Mouse (Mus musculus) heart, embryonic 10.5 days (tissue): ENCODE measurements at regions not wholly inside any gene's neighbourhood (a gene's known extent, or its start where the extent isn't known, plus 50 kb on each side); places are given as distances from the start of the nearest gene placed in this dataset.

ENCODE experiments used
- DNase-seq: peaks from one replicate; pipeline ENCODE4 v3.0.0-alpha.2; 2017; ENCODE audit warnings: low spot score
- H3K27ac ChIP-seq: fragments of 300-500 bp; sonication (generic); 2 replicates; pipeline ENCODE4 v1.5.1; 2016; ENCODE audit warnings: mild to moderate bottlenecking
- H3K27me3 ChIP-seq: fragments of 300-500 bp; sonication (generic); 2 replicates; pipeline ENCODE4 v1.6.1; 2016; ENCODE audit warnings: mild to moderate bottlenecking; ENCODE audit not compliant: poor library complexity, insufficient read depth, severe bottlenecking
- H3K36me3 ChIP-seq: fragments of 300-500 bp; sonication (generic); 2 replicates; pipeline ENCODE4 v1.6.1; 2016; ENCODE audit warnings: mild to moderate bottlenecking, moderate library complexity
- H3K4me1 ChIP-seq: fragments of 300-500 bp; sonication (generic); 2 replicates; pipeline ENCODE4 v1.6.1; 2016; ENCODE audit warnings: mild to moderate bottlenecking
- H3K4me3 ChIP-seq: fragments of 300-500 bp; sonication (generic); 2 replicates; pipeline ENCODE4 v1.5.1; 2016; ENCODE audit warnings: mild to moderate bottlenecking, moderate library complexity
- H3K9me3 ChIP-seq: fragments of 300-500 bp; sonication (generic); 2 replicates; pipeline ENCODE4 v1.6.1; 2016; ENCODE audit warnings: mild to moderate bottlenecking, moderate library complexity
- WGBS: fragments of 180-500 bp; shearing (Covaris S2); methylation state at CpG from one replicate; pipeline ENCODE4 v1.1.7; 2016; 5-methylcytosine and 5-hydroxymethylcytosine counted together

DNA sequence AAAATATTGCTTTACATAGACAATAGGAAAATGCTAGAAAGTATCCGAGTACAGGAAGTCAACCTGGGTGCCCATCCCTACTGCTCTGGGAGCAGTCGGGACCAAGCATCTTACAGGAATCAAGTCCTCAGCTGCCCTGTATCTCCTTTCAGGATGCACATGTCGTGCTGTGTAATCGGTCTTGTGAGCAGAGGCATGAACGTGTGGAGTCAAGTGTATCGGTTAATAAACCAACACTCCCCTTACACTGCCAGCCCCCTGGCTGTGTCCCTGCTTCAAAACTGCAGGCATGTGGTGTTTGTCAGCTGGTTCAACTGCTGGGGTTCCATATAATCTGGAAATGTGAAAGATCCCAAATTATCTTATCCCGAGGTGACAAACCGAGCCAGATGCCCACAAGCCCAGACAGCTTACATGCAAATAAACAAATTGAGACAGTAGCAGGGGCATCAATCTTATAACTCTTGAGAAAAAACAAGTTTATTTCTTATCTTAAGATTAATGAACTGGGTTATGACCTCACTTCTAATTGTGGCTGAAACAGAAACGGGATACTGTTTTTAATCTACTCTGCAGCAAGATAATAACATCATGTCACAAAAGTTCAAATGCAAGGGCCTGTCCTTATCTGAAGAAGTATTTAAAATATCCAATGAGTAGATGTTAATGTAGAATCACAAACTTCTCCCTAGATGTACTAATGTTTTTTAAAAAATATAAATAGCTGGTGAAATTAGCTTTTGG, 193.6 kb downstream of the Qdpr start:
- no peaks in the 10 kb centered on the region for H3K9me3 ChIP-seq
- H3K36me3 ChIP-seq: no peaks in the 10 kb centered on the region
- DNase-seq: no peak
- H3K4me3 ChIP-seq: no peak overlapping the region
- no peaks in the 10 kb centered on the region for H3K4me1 ChIP-seq
- H3K27ac ChIP-seq: no peak overlapping the region
- 53% methylated on average over 9 of the region's 9 CpGs for WGBS
- H3K27me3 ChIP-seq: no peaks in the 10 kb centered on the region

- Histone ChIP-seq H3K36me3 (no peaks in the 10 kb centered on the region), H3K27me3 (no peaks in the 10 kb centered on the region), H3K9me3 (no peaks in the 10 kb centered on the region), H3K4me1 (no peaks in the 10 kb centered on the region), H3K4me3 (no peak overlapping the region), H3K27ac (no peak overlapping the region)
- DNase-seq: no peak
- WGBS: 89% methylated on average over 4 of the region's 4 CpGs
Observed at GRCm38 (mm10) chr5:45231856-45232255, 218.2 kb downstream of the Qdpr start.

GRCm38 (mm10) chr5:45230097-45230496, 219.9 kb downstream of the Qdpr start:
- H3K27ac ChIP-seq: no peak overlapping the region
- no peak for DNase-seq
- H3K36me3 ChIP-seq: no peaks in the 10 kb centered on the region
- no peaks in the 10 kb centered on the region for H3K27me3 ChIP-seq
- H3K4me1 ChIP-seq: no peaks in the 10 kb centered on the region
- H3K4me3 ChIP-seq: no peak overlapping the region
- WGBS: 62% methylated on average over 1 of the region's 1 CpGs
- H3K9me3 ChIP-seq: no peaks in the 10 kb centered on the region

- H3K27ac ChIP-seq: no peak overlapping the region
- no peak overlapping the region for H3K4me3 ChIP-seq
- DNase-seq: no peak
- no peaks in the 10 kb centered on the region for H3K9me3 ChIP-seq
- no peaks in the 10 kb centered on the region for H3K27me3 ChIP-seq
- WGBS: 57% methylated on average over 3 of the region's 3 CpGs
- no peaks in the 10 kb centered on the region for H3K4me1 ChIP-seq
- no peaks in the 10 kb centered on the region for H3K36me3 ChIP-seq
Observed at GRCm38 (mm10) chr5:45229477-45229876, 220.6 kb downstream of the Qdpr start.

- no peak overlapping the region for H3K4me3 ChIP-seq
- H3K27ac ChIP-seq: no peak overlapping the region
- H3K27me3 ChIP-seq: no peaks in the 10 kb centered on the region
- no peaks in the 10 kb centered on the region for H3K9me3 ChIP-seq
- WGBS: 81% methylated on average over 6 of the region's 6 CpGs
- H3K36me3 ChIP-seq: no peaks in the 10 kb centered on the region
- no peak for DNase-seq
- H3K4me1 ChIP-seq: no peaks in the 10 kb centered on the region
Observed at GRCm38 (mm10) chr5:45228226-45228927, 221.7 kb downstream of the Qdpr start.

- H3K27me3 ChIP-seq: no peaks in the 10 kb centered on the region
- 85% methylated on average over 6 of the region's 6 CpGs for WGBS
- H3K4me1 ChIP-seq: no peaks in the 10 kb centered on the region
- no peak overlapping the region for H3K4me3 ChIP-seq
- no peak for DNase-seq
- H3K36me3 ChIP-seq: no peaks in the 10 kb centered on the region
- no peak overlapping the region for H3K27ac ChIP-seq
- H3K9me3 ChIP-seq: no peaks in the 10 kb centered on the region
Observed at GRCm38 (mm10) chr5:45220272-45220916, 229.6 kb downstream of the Qdpr start.

DNA sequence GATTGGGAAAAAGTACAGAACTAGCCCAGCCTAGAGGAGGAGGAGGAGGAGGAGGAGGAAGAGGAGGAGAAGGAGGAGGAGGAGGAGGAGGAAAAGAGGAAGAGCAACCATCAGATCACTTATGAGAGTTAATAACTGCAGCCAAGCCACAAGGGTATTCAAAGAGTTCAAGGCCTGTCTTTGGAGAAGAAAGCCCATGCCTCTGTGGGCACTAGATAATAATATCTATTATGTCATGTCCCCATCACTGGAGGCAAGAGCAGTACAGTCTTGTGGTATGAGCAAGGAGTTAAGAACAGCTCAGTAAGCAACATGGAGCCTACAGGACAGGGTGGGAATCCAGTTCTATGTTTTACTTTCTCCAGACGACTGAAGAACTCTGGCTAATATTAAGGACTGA, 230.5 kb downstream of the Qdpr start:
- no peak for DNase-seq
- Histone ChIP-seq H3K4me3 (no peak overlapping the region), H3K27me3 (no peaks in the 10 kb centered on the region), H3K4me1 (no peaks in the 10 kb centered on the region), H3K27ac (no peak overlapping the region), H3K36me3 (no peaks in the 10 kb centered on the region), H3K9me3 (no peaks in the 10 kb centered on the region)
- WGBS: 79% methylated on average over 1 of the region's 1 CpGs

DNA sequence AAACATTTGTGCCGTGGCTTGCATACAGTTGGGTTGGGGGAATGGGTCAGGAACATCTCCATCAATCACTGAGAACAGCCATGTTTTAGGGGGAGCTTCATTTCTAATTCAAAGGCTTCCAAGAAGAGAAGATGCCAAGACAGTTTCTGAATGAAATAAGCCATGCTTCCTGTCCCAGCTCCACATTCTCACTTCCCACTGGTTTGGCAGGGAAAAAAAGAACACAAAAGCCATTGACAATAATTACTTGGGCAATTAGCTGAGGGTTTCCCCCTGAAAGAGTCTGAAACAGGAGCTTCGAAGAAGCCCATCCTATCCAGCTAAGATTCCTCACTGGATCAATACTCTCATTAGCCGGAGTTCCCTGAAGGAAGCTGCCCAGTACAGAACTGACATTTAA, 230.9 kb downstream of the Qdpr start:
- H3K4me3 ChIP-seq: no peak overlapping the region
- H3K4me1 ChIP-seq: no peaks in the 10 kb centered on the region
- H3K36me3 ChIP-seq: no peaks in the 10 kb centered on the region
- no peaks in the 10 kb centered on the region for H3K27me3 ChIP-seq
- WGBS: 71% methylated on average over 3 of the region's 3 CpGs
- no peaks in the 10 kb centered on the region for H3K9me3 ChIP-seq
- DNase-seq: no peak
- no peak overlapping the region for H3K27ac ChIP-seq

DNA sequence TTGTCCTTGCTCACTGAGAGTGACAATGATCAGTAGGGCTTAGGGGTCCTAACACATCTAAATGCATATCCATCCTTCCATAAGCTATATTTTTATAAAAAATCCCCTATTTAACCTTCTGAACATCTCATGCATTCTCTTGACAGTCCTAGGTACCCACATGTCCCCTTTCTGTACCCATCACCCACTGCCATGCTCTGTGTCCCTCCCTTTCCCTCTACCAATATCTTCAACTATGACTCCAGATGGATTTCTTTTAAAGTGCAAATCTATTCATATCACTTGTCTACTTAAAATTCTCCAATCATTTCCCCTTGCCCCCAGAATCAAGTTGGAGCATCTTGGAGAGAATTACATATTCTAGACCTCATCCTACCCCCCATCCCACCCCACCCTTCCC, 235.6 kb downstream of the Qdpr start:
- H3K27me3 ChIP-seq: no peaks in the 10 kb centered on the region
- no peaks in the 10 kb centered on the region for H3K36me3 ChIP-seq
- DNase-seq: no peak
- H3K4me1 ChIP-seq: no peaks in the 10 kb centered on the region
- H3K27ac ChIP-seq: no peak overlapping the region
- H3K9me3 ChIP-seq: no peaks in the 10 kb centered on the region
- no peak overlapping the region for H3K4me3 ChIP-seq

DNA sequence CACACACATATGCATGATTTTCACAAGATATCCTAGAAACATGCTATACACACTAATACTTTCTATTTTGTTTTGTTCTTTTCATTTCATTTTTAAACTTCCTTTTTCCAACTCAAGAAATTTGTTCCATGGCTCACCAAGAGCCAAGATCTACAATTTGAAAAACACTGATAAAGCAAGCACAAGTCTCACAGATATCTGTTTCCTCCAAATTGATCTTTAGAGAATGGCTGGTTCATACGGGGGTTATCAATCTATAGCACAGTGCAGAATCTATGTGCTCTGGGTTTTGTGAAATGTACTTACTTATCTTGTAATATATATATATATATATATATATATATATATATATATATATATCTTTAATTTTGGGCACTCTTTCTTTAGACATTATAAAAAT, 251.6 kb downstream of the Qdpr start:
- WGBS: 75% methylated on average over 1 of the region's 1 CpGs
- no peaks in the 10 kb centered on the region for H3K9me3 ChIP-seq
- H3K4me1 ChIP-seq: no peaks in the 10 kb centered on the region
- H3K27me3 ChIP-seq: no peaks in the 10 kb centered on the region
- H3K36me3 ChIP-seq: no peaks in the 10 kb centered on the region
- H3K4me3 ChIP-seq: no peak overlapping the region
- no peak for DNase-seq
- no peak overlapping the region for H3K27ac ChIP-seq

DNA sequence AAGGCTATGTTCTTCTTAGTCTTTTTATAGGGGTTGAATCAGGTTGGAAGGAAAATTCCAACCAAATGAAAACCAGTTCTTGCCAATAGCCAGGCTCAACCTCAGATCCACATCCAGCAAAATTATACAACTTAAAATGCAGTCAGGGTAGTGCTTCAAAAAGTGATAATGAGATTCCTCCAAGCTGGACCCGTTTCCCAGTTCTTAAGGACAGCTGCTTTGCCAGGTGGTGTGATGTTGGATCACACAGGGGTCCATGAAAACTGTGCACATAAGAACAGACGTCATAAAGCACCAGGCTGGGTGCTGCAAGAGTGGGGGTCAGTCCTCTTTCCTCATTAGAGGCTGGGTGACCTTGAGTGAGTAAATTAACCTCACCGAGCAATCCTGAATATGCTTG, 253.9 kb downstream of the Qdpr start:
- H3K36me3 ChIP-seq: no peaks in the 10 kb centered on the region
- no peak overlapping the region for H3K27ac ChIP-seq
- H3K4me3 ChIP-seq: no peak overlapping the region
- no peak for DNase-seq
- H3K27me3 ChIP-seq: no peaks in the 10 kb centered on the region
- H3K4me1 ChIP-seq: no peaks in the 10 kb centered on the region
- H3K9me3 ChIP-seq: no peaks in the 10 kb centered on the region
- 64% methylated on average over 3 of the region's 3 CpGs for WGBS

DNA sequence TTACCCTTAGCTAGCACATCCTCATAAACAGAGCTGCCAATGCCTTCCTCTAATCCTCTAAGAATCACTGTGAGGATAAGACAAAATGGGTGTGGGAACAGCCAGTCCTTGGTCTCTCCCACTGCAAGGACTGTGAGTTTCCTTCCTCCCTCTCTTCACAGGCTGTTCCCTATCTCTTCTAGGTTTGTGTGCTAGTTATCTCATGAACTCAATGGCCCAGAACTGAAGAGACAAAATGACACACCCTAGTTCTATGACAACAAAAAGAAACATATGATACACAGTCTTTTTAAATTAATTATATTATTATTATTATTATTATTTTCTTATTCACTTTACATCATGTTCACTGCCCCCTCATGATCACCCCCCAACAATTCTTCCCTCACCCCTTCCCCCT, 257.7 kb downstream of the Qdpr start:
- DNase-seq: no peak
- no peak overlapping the region for H3K4me3 ChIP-seq
- H3K27ac ChIP-seq: no peak overlapping the region
- no peaks in the 10 kb centered on the region for H3K4me1 ChIP-seq
- no peaks in the 10 kb centered on the region for H3K27me3 ChIP-seq
- H3K36me3 ChIP-seq: no peaks in the 10 kb centered on the region
- H3K9me3 ChIP-seq: no peaks in the 10 kb centered on the region

GRCm38 (mm10) chr5:45173035-45173755, 276.8 kb downstream of the Qdpr start:
- 82% methylated on average over 8 of the region's 8 CpGs for WGBS

More at GRCm38 (mm10) chr5:45173035-45173755, 276.8 kb downstream of the Qdpr start:
- Histone ChIP-seq H3K27me3 (no peaks in the 10 kb centered on the region), H3K4me3 (no peak overlapping the region), H3K9me3 (no peaks in the 10 kb centered on the region), H3K36me3 (no peaks in the 10 kb centered on the region), H3K4me1 (no peaks in the 10 kb centered on the region), H3K27ac (no peak overlapping the region)
- DNase-seq: no peak
